Mouse (Mus musculus) layer of hippocampus, postnatal 25 days (tissue): ENCODE data around the gene Fer1l5. TPM values are rescaled to one million over a fixed set of nuclear protein-coding genes. Genes with fewer than 3 reads are reported as not detected.
A peak's percentile ranks its signal among the peaks of the same experiment; 100 is the strongest.

Experiments used
- DNase-seq, 2 experiments: peaks; one replicate each; pipeline ENCODE4 v3.0.0; 2022; ENCODE audit warnings: mixed read lengths in 2 of 2, low spot score in 1 of 2; ENCODE audit errors: extremely low spot score in 1 of 2
- total RNA-seq, 2 experiments: library from RNA; stranded (reverse); gene quantifications; 2 replicates each; pipeline ENCODE4 v1.2.3; 2021

Fer1l5 gene
- not detected for total RNA-seq

DNA sequence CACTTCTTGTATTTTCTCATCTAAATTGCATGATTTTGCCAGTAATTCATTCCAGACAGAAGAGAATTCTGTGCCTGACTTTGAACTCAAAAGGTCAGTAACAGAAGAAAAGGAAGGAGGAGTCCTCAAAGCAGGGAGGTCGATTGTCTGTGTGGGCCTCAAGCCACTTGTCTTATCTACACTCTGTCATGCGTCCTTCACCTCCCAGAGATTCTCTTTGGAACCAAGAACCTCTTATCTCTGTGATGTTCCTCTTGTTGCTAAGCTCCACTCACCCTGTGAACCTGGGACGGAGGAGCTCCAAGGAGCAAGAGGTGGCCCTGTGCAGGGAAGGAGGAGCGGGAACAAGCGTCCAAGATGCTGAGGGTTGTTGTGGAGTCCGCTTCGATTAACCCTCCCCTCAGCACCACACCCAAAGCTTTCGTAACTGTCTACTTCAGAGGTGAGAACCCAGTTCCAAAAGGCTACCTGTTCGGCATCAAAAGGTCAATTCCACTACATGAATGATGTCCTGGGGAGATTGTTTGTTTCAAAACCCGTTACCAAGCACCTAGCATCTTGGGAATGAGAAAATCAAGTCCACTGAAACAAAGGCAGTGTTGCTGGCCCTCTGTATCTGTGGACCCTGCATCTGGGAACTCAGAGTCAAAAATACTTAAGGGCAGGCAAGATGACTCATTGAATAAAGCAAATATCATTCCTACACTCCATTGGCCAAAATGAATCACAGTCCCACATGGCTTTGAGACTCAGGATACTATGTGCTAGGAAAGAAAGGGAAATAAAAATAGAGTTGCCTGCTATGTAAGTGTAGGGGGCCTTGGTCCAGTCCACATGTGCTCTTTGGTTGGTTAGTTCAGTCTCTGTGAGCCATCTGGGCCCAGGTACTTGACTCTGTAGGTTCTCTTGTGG is at the start of gene Fer1l5:
Fer1l5 (plus strand) TSS at position 358 of the 912 bp plus-strand sequence.
- DNase-seq: no peak

DNA sequence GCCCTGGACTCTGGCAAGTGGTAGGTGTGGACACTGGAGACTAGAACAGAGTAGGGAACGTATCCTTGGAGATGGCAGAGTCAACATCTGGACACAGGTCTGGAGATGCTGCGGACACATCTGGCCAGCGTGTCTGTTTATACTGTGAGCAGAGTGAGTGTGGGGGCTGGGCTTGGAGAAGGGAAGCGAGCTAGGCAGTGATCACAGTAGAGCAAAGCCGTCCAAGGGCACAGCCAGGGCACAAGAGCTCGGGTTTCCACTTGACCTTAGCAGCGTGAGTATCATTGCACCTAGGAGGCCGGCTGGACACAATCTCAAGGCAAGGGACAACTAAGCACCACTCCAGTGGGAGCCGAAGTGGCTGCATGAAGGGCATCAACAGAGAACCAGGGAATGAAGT is 49.0 kb upstream of the Fer1l5 start:
- DNase-seq: no peak

DNA sequence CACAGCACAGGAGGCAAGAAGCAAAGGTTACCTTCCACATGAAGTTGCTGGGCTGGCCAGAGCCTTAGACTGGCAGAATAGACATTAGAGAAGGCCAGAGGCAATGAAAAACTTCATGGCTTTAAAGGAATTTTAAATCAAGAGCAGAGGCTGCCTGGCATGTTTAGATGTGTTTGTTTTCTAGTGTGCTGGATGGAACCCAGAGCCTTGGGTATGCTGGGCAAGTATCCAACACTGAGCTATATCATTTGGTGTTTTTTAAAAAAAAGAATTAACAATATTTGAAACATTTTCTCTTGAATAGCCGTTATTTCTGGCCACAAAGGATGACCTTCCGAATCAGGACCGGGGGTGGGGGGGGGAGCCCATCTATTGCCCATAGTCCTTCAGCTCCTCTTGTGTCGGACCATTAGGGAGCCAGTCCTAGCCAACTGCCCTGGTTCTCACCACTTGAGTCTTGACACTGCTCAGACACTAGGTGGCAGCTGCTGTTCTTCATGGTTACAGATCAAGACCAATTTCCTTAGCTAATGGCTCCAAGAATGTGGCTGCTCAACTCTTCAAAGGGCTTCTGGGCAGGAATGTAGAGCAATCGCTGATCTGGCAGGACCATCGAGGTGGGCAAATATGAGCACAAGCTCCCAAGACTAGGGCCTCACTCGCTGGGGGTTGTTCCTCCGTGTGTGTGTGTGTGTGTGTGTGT is 48.2 kb upstream of the Fer1l5 start:
- DNase-seq: peak in 1 of 2 experiments; percentile 39

DNA sequence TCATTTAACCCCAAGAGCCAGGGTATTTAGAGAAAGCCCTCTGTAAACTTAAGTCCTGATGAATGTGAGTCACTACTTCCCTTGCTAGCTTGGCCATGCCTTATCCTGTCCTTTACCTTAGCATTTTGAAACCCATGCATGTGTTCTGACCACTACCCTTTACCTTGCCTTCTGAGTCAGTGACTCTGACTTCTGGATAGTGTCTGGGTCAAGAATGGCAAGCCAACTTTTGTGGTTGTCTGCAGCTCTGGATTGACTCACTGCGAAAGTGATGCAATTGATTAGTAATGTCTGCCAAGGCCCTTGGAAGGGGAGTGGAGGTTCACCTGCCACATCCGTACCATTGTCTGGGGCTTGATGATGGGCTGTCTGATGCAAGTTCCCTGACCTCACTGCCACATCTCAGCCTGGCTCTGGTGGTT is 46.2 kb upstream of the Fer1l5 start:
- no peak for DNase-seq

DNA sequence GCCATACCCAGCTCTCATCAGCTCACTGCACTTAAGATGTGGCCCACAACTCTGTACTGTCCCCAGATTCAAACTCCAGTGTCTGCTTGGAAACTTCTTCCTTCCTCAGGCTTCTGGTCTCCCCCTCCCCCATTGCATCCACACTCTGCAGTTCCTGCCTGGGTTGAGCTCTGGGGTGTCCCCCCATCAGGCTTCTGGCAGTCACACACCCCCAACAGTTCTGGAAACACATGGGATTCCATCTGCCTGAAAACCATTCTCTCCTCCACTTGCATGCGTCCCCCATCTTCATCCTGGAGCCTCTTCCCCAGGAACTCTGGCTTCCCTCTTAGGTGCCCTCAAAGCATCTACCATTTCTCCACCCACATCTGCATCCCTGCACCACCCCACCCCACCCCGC is 45.3 kb upstream of the Fer1l5 start:
- DNase-seq: no peak

DNA sequence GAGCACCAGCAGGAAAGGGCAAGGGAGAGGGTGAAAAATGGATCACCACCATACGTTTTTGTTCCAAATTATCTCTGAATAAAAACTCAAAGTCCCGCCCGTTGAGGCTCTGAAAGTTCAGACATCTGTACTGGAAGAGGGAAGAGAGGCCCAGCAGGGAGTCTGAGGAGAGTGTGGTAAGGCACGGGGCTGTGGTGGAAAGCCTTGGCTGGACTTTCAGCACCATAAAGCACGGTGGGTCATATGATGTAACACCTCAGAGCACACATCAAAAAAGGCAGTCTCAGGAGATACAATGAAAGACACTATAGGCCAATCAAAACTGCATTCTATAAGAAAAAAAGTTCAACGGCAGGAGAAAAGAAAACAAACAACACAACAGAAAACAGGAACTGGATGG is 40.3 kb upstream of the Fer1l5 start:
- DNase-seq: no peak

DNA sequence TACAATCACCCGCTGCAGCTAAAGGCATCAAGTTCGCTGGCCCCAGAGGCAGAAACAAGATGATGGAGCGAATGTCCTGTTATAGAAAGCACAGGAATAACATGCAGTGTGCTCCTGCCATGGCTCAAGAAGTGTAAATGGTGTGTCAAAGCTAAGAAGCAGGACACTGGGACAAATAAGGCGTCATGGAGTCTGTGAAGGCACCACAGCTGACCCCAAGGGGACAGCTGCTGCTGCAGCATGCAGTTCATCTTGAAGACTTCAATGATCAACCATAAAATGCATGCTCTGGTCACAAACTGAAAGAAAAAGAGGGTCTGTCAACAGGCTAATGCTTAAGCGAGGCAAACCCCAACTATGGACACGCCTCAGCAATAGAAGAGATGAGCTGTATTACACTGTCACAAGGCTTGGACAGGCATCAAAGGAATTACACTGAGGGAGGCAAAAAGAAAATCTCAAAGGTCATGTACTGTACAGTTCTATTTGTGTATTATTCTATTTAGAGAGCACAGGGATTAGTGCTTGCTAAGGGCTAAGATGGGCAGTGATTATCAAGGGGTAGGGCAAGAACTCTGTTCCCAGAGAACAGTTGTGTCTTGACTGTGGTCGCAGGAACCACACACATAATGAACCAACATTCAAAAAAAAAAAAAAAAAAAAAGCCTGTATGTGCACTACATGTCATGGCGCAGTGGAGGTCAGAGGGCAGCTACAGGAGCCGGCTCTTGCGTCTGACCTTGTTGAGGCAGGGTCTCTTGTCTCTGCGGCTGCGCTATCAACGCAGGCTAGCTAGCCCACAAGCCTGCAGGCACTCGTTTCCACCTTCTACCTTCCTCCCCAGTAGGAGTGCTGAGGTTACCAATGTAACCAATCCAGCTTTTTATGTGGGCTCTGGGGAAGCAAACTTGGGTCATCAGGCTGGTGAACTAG is 38.9 kb upstream of the Fer1l5 start:
- no peak for DNase-seq

DNA sequence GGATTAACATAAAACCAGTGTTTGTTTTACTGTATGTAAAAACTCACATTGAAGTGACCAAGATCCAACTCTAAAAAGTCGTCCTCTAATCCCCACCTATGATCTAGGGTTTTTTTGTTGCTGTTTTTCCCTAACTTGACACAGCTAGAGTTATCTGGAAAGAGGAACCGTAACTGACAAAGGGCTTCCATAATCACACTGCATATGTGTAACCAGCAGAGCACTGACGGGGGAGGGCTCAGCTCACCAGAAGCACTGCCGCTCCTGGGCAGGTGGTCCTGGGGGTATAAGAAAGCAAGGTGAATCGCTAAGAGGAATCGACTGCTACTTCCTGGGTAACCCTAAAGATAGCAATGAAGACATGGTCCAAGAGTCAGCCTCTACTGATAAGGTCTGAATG is 29.5 kb upstream of the Fer1l5 start:
- DNase-seq: no peak

DNA sequence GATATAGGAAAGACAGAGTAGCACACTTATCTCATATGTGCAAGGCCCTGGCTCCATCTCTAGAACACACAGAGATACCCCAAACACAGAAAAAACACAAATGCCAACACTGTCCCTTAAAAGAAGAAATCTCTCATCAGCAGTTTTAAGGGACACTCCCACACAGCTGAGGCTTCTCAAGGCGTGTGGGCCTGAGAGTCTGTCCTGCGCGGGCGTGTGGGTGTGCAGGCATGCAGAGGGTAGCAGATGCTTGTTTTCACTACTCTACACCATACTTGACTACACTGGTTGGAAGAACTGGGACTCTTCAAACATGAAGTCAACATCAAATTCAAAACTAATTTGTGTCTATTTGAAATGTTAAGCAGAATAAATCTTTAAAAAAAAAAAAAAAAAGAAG is 19.7 kb upstream of the Fer1l5 start:
- DNase-seq: no peak

DNA sequence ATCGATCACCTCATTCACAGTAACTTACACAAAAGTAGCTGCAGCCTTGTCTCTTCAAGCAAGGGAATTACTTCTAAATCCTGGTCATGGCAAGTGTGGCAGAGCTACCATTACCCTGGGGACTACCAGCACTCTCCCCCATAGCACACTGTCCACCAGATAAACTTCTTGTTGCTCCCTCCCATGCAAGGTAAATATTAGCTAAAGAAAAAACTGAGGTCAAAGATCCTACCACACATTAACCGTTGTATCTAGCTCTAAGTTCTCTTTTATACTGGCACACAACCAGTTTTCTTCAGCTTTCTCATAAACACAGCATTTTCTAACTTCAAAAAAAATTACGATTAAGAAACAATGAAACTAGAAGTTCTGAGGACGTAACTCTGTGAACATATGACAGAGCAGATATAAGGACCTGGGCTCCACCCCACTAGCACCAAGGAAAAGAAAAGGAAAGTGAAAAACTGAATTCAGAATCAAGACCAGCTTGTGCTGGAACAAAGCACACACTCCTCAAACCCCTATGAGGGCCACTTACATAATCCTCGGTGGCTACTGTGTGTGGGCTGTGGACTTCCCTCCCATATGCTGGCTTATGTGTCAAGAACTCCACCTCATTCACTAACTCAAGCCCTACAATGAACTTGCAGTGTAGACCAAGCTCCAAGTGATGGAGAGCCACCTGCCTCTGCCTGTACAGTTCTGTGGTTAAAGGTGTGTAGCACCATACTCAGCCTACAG is 15.0 kb upstream of the Fer1l5 start:
- no peak for DNase-seq

DNA sequence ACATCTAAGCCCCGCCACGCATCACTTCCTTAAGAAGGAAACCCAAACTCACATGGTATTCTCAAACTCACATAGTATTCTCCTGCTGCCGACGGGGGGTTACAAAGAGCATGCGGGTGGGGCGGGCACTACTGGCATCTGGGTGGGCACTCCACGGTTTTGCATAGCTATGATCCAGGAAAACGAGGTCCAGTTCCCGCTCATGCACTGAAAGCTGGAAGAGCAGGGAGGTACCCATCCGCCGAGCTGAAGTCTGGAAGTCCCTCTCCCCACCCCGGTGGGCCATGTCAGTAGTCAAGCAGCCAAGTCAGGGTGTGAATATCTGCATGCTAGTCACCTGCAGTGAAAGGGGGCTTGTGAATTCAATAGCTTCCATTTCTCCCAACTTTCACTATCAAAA is 4.4 kb upstream of the Fer1l5 start:
- peak in 1 of 2 experiments; percentile 8 for DNase-seq

DNA sequence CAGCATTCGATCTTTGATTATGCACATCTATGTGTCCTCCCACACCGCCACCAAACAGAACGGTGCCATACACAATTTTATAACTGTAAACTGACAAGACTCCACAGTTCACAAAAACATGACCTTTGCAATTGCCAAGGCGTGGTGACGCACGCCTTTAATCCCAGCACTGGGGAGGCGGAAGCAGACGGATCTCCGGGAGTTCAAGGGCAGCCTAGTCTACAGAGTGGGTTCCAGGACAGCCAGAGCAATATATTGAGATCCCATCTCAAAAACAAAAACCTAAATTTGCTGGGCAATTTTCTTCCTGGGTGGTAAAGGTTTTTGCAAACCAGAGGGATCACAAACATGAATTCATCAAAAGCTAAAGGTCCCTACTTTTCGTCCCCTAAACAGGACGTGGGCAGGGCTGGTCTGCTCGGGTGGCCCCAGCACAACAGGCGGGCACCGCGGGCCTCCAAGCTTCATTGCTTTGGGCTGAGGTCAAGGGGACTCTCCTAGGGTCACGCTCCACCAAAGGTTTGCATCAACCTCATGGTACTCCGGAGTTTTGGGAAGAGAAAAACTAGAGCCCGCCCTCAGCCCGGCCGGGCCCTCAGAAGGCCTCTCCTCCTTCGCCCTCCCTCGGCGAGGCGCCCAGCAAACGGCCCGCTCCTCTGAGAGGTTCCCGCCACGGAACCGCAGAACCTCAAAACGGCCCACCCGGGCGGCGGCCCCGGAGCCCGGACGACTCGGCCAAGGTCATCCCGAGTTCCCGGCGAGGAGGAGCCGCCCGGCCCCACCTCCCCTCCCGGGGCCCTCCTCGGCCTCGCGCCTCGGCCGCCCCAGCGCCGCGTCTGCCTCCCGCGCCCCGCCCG is 3.8 kb upstream of the Fer1l5 start:
- peak in 1 of 2 experiments; percentile 11 for DNase-seq

DNA sequence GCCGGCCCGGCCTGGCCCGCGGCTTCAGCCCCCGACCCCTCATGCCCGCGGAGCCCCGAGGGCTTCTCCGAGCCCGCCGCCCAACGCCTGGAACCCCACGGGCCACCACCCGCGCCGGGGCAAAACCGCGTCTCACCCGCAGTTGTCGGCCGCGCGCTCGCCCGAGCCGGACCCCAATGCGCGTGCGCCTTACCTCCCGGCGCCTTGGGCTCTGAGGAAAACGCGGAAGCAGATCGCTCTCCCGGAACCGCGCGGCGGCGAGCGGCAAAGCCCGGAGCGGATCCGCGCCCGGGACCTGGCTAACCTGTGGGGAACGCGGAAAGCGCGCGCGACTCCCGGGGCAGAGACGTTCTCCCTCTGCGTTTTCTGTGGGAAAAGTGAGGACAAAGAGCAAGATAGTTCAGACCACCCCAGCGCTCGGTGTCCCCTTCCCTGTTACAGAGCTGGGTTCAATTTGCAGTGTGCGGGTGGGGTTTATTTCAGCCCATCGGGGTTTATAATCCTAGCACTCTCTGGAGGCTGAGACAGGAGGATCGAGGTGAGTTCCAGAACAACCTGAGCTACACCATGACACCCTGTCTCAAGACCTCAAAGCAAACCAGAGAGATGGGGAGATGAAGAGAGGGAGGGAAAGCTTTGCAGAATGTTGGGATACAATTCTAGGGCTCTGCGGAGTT is 3.0 kb upstream of the Fer1l5 start, which contains the start of gene Kansl3:
Kansl3 (minus strand) TSS at position 213 of the 677 bp plus-strand sequence.
- peak; percentile 82 to 87 for DNase-seq

DNA sequence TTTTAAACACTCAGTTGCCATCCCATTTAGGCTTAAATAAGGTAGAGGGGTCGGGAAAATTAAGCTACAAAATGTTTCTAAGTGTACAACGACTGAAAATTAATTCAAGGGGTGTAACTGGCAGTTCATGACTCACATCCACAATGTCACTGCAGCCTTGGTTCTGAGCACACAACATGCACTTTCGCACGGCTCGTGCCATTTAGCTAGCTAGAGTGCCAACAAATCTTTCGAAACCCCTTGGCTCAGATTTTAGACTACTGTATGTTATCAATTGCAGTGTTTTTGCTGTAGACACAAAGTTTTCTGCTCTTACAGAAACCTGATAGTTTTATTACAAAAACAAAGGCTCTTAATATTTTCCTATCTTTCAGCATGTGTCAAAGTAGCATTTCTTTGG is 1.2 kb upstream of the Fer1l5 start:
- no peak for DNase-seq

DNA sequence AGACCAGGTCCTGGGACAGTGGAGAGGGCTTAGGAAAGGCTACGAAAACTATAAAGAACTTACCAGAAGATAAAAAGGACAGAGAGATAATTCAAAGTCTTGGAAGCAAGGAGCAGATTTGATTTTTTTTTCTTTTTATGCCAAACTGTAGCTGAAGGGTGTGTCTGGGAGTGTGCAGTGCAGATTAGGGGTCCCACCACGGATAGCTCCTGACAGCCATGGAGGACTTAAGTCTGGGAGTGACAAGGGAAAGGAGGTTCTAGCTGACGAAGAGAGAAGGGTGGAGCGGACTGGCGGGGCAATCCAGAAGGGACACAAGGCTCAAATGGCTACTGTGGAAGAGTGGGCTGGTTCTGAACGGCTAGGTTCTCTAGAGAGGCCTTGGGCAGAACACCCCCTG is 6.8 kb downstream of the Fer1l5 start:
- no peak for DNase-seq

DNA sequence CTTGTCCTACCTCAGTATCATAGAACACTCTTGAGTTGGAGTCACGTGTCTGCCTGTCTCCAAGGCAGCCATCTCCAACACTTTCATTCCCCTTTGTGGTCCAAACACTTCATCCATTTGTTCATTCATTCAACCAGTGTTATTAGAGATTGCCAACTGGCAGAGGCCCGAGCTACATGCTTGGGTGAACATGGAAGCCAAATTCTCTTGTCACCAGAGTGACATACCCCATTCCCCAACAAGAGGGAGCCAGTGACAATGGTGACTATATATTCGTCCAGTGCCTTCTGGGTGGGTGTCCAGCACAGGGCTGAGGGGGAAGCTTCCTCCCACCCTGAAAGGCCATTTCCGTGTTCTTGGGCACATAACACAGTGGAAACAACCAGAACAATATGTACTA is 7.5 kb downstream of the Fer1l5 start:
- no peak for DNase-seq

DNA sequence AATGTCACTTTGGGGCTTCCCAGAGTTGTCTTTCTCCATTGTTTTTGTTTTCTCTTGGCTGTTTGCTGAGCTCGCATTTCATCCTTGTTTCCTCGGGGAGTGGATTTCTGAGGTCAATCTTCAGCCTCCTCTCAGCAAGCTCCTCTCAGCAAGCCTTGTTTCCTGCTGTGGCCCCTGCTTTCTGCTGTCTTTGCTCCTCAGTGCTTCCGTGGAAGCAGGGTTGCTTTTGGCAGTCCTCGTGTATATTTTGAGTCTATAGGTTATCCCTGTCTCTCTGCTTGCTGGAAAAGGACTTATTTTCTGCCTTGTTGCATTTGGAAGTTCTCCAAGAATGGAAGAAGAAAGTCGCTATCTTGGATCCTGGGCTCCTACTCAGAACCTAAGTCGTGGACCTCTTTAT is 24.9 kb downstream of the Fer1l5 start:
- DNase-seq: no peak

DNA sequence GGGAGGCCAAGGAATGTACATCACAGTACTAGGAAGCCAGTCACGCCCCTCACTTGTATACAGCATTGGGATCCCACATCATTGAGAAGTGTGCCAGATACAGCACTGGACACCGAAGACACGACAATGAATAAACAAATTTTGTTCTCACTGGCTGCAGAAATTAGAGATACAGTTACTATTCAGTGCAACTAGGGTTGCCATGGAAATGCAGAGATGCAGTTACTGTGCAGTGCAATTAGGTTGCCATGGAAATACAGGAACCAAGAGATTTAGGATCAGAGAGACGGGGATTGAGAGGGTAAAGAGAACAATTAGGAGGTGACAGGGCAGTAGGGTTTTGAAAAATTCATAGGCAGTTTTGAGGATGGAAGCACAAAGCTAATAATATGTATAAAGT is 29.4 kb downstream of the Fer1l5 start:
- DNase-seq: no peak
